Mouse (Mus musculus) limb, embryonic 12.5 days (tissue): Measurements from ENCODE around the gene 1110059G10Rik. TPM values are rescaled to one million over a fixed set of nuclear protein-coding genes. Genes with fewer than 3 reads are reported as not detected.

ENCODE experiments used
- ATAC-seq: fragments of 200-750 bp; cut with Nextera tagmentation; 2 replicates; pipeline ENCODE4 v1.8.0; 2017; ENCODE audit warnings: low read depth, moderate TSS enrichment; ENCODE audit not compliant: insufficient number of reproducible peaks, insufficient read depth, low FRiP score, low TSS enrichment
- H3K27ac ChIP-seq: fragments of 300-500 bp; sonication (generic); 2 replicates; pipeline ENCODE4 v1.5.1; 2016; ENCODE audit warnings: mild to moderate bottlenecking, moderate library complexity
- H3K27me3 ChIP-seq: fragments of 300-500 bp; sonication (generic); 2 replicates; pipeline ENCODE4 v1.6.1; 2016; ENCODE audit warnings: mild to moderate bottlenecking, moderate library complexity
- H3K36me3 ChIP-seq: fragments of 300-500 bp; sonication (generic); 2 replicates; pipeline ENCODE4 v1.6.1; 2016; ENCODE audit warnings: mild to moderate bottlenecking, moderate library complexity
- H3K4me1 ChIP-seq: fragments of 300-500 bp; sonication (generic); replicated peaks from 2 replicates; pipeline ENCODE4 v1.6.1; 2016
- H3K4me2 ChIP-seq: fragments of 300-500 bp; sonication (generic); 2 replicates; pipeline ENCODE4 v1.6.1; 2016; ENCODE audit warnings: mild to moderate bottlenecking, moderate library complexity
- H3K4me3 ChIP-seq: fragments of 300-500 bp; sonication (generic); replicated peaks from 2 replicates; pipeline ENCODE4 v1.5.1; 2016; ENCODE audit warnings: mild to moderate bottlenecking
- H3K9ac ChIP-seq: fragments of 300-500 bp; sonication (generic); replicated peaks from 2 replicates; pipeline ENCODE4 v1.6.1; 2016; ENCODE audit warnings: mild to moderate bottlenecking, moderate library complexity
- H3K9me3 ChIP-seq: fragments of 300-500 bp; sonication (generic); 2 replicates; pipeline ENCODE4 v1.6.1; 2016; ENCODE audit warnings: mild to moderate bottlenecking, moderate library complexity
- WGBS: fragments of 180-500 bp; shearing (Covaris S2); methylation state at CpG from one replicate; pipeline ENCODE4 v1.1.7; 2016; 5-methylcytosine and 5-hydroxymethylcytosine counted together
- polyA plus RNA-seq: library from polyadenylated mRNA; unstranded; fragments of >200 nt; fragmentation: Nextera tagmentation; extraction: Ambion mirVana; gene quantifications from 2 replicates; pipeline ENCODE4 v1.2.1, GENCODE M21; 2016

Gene 1110059G10Rik
- 32.7 and 34.8 TPM in 2 replicates for polyA plus RNA-seq

DNA sequence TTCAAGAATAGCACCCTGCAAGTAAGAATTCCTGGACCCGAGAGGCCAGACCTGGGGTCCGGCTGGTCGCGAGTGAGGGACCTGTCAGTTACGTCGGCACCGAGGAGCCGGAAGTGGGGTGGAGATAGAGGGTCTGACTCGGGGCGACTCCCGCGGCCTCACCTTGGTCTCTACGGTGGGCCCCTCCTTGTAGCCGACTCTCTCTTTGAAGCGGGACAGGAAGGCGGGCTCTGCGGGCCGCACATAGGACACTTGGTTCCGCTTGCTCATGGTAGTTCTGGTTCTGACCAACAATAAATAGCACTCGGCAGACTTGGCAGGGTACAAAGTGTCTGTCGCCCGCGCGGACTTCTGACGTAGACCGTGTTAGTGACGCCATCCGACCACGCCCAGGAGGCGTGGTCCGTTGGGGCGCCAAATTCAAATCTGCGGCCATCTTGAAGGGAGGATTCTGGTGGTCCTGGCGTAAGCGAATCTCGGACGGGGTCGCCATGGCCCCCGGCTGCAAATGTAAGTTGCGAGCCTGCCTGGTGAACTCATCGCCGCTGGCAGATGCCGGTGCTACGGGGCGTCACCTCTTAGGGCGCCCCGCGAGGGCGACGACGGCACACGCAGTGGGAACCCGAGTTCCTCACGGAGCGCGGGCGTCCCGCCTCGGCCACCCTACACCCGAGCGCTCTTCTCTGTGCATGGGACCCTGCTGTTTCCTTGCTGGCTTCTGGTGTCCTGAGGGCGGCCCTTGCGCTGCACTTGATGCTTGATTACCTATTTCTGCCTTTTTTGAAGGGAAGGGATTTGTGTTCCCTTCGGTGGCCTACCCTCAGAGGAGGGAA, at the start of gene 1110059G10Rik, which contains the start of gene Kif15:
1110059G10Rik (minus strand) TSS at position 358 of the 833 bp plus-strand sequence.
Kif15 (plus strand) TSS at position 404 of the 833 bp plus-strand sequence.
- H3K27me3 ChIP-seq = no peaks in the 10 kb centered on the region
- H3K9me3 ChIP-seq = no peaks in the 10 kb centered on the region
- peak within 1 kb of the TSS; percentile 89 for H3K4me3 ChIP-seq
- H3K4me2 ChIP-seq = peak within 1 kb of the TSS; percentile 86
- peak within 1 kb of the TSS; percentile 78 for H3K9ac ChIP-seq
- H3K27ac ChIP-seq = peak within 1 kb of the TSS; percentile 83
- peaks cover 16% of the 10 kb centered on the region for H3K4me1 ChIP-seq
- H3K36me3 ChIP-seq = peaks cover 10% of the 10 kb centered on the region
- ATAC-seq = peak; percentile 95
- under 1% methylated on average over 64 of the region's 64 CpGs for WGBS

DNA sequence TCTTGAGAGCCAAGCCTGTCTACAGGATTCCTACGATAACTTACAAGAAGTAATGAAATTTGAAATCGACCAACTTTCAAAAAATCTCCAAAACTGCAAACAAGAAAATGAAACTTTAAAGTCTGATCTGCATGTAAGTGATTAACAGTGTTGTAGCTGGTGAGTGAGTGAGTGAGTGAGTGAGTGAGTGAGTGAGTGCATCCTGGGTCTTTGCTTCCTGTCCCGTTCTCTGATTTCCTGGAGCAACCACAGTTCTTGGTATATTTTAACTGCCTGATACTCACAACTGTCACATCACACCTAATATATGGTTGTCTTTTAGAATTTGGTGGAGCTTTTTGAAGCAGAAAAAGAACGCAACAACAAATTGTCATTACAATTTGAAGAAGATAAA, 48.4 kb upstream of the 1110059G10Rik start:
- Histone ChIP-seq H3K27ac (no peak overlapping the region), H3K36me3 (peaks cover 79% of the 10 kb centered on the region), H3K4me3 (no peak overlapping the region), H3K4me2 (no peak overlapping the region), H3K27me3 (no peaks in the 10 kb centered on the region), H3K4me1 (no peaks in the 10 kb centered on the region), H3K9me3 (no peaks in the 10 kb centered on the region), H3K9ac (no peak overlapping the region)
- WGBS = 93% methylated on average over 4 of the region's 4 CpGs
- ATAC-seq = no peak

- H3K36me3 ChIP-seq = peaks cover 78% of the 10 kb centered on the region
- no peaks in the 10 kb centered on the region for H3K9me3 ChIP-seq
- no peaks in the 10 kb centered on the region for H3K27me3 ChIP-seq
- no peak for ATAC-seq
- no peak overlapping the region for H3K4me3 ChIP-seq
- H3K9ac ChIP-seq = no peak overlapping the region
- 94% methylated on average over 10 of the region's 10 CpGs for WGBS
- no peak overlapping the region for H3K4me2 ChIP-seq
- no peaks in the 10 kb centered on the region for H3K4me1 ChIP-seq
- H3K27ac ChIP-seq = no peak overlapping the region
Observed at GRCm38 (mm10) chr9:122998406-122999192, 47.8 kb upstream of the 1110059G10Rik start.

DNA sequence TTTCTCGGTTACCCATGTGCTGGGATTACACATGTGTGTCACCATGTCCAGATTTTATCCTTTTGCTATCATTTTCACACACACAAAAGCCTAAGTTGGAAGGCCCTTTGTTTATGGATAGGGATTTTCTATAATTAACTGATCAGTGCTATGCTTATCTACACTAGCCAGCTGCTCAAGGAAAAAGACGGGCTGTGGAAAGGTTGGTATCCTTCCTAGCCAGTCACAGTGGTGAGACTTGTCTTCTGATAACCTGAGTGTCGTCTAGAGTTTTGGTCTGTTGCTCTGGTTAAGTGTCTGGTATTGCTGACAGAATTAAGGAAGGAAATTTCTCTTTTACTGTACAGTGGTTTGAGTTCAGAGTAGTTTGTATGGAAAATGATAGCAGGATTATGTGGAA, 21.9 kb downstream of the 1110059G10Rik start:
- WGBS = 92% methylated on average over 3 of the region's 3 CpGs
- Histone ChIP-seq H3K9me3 (peaks cover 6% of the 10 kb centered on the region; the same call in 1 of the 2 replicates), H3K4me2 (no peak overlapping the region), H3K4me3 (no peak overlapping the region), H3K27ac (no peak overlapping the region), H3K9ac (no peak overlapping the region), H3K36me3 (peaks cover 83% of the 10 kb centered on the region), H3K27me3 (no peaks in the 10 kb centered on the region), H3K4me1 (peaks cover under 1% of the 10 kb centered on the region; the same call in 1 of the 2 replicates)
- ATAC-seq = no peak

GRCm38 (mm10) chr9:122922936-122923381, 27.8 kb downstream of the 1110059G10Rik start, which contains the start of gene Zfp105:
TSS of gene Zfp105 (plus strand) at chr9:122923072.
- peak; percentile 96 for ATAC-seq
- Histone ChIP-seq H3K9me3 (no peaks in the 10 kb centered on the region), H3K4me2 (peak within 1 kb of the TSS; percentile 72), H3K27ac (peak within 1 kb of the TSS; percentile 86), H3K9ac (peak within 1 kb of the TSS; percentile 98), H3K4me3 (peak within 1 kb of the TSS; percentile 84), H3K36me3 (peaks cover 34% of the 10 kb centered on the region), H3K27me3 (no peaks in the 10 kb centered on the region), H3K4me1 (peaks cover 3% of the 10 kb centered on the region; the same call in 1 of the 2 replicates)
- under 1% methylated on average over 43 of the region's 43 CpGs for WGBS

DNA sequence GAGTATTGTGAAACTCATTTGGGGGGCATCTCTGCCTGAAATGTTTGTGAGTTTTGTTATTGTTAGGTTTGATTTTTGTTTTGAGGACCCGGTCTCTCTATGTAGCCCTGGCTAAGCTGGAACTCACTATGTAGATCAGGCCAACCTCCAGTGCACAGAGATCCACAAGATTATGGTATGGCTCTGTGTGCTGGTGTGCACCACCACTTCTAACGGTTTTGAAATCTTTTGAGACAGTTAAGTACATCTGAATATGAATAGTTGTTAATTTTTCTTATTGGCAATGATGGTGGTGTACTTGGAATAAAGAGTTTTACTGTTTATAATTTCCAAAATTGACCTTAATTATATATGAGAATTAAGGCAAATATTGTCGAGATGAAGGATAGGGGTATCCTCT, 28.4 kb downstream of the 1110059G10Rik start:
- ATAC-seq = peak; percentile 42; the same call in 1 of the 2 replicates
- 0 out of 2 replicates have a peak overlapping the region, but pooled peaks have one; percentile 98 for H3K9ac ChIP-seq
- peak overlapping the region; percentile 84 for H3K4me3 ChIP-seq
- no peaks in the 10 kb centered on the region for H3K9me3 ChIP-seq
- WGBS = 20% methylated on average over 3 of the region's 3 CpGs
- peaks cover 3% of the 10 kb centered on the region; the same call in 1 of the 2 replicates for H3K4me1 ChIP-seq
- no peaks in the 10 kb centered on the region for H3K27me3 ChIP-seq
- H3K27ac ChIP-seq = no peak overlapping the region
- H3K36me3 ChIP-seq = peaks cover 28% of the 10 kb centered on the region
- H3K4me2 ChIP-seq = peak overlapping the region; percentile 72

DNA sequence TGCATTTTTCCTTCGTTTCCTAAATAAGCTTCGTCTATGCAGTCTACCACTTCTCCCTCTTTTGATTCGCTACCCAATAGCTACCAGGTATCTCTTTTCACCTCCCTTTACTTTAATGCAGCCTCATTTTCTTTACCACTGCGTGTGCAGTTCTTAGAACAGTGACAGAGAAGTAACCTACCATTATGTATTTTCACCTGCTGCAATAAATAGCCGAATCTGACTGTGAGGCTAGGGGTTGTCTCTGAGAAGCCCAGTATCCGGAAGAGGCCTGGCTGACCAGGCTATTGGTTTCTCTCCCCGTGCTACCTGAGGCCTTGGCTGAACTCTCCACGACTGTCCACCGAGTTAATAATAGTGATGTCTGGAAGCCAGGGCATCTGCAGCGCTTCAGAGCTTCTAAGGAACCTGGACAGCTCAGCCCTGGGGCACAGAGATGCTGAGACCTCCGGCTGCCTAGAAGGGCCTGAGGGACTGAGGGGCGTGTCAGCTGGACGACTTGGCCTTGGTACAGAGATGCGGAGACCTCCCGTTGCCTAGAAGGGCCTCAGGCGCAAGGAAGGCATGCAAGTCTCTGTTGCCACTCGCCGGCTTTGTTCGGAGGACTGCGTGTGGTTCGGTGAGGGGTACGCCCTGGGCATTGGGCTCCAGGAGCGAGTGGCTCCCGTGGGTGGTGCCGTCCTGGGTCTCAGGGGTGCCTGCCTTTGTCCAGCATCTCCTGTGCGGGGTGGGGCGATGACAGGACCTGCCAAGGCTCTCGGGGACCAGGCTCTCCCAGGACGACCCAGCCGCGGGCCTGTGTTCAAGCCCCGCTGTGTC, 47.9 kb downstream of the 1110059G10Rik start:
- peak; percentile 95 for ATAC-seq
- no peaks in the 10 kb centered on the region for H3K4me1 ChIP-seq
- peaks cover 2% of the 10 kb centered on the region; the same call in 1 of the 2 replicates for H3K9me3 ChIP-seq
- peak overlapping the region; percentile 74 for H3K9ac ChIP-seq
- H3K27me3 ChIP-seq = no peaks in the 10 kb centered on the region
- H3K4me2 ChIP-seq = peak overlapping the region; percentile 72
- H3K36me3 ChIP-seq = peaks cover 12% of the 10 kb centered on the region
- peak overlapping the region; percentile 58 for H3K4me3 ChIP-seq
- no peak overlapping the region for H3K27ac ChIP-seq
- WGBS = 16% methylated on average over 32 of the region's 32 CpGs

GRCm38 (mm10) chr9:122901047-122901446, 49.8 kb downstream of the 1110059G10Rik start:
- H3K27ac ChIP-seq = no peak overlapping the region
- no peak overlapping the region for H3K4me3 ChIP-seq
- H3K9ac ChIP-seq = no peak overlapping the region
- H3K27me3 ChIP-seq = no peaks in the 10 kb centered on the region
- H3K36me3 ChIP-seq = peaks cover under 1% of the 10 kb centered on the region
- H3K4me2 ChIP-seq = no peak overlapping the region
- no peaks in the 10 kb centered on the region for H3K4me1 ChIP-seq
- ATAC-seq = no peak
- WGBS = 97% methylated on average over 2 of the region's 2 CpGs
- H3K9me3 ChIP-seq = 0 out of 2 replicates have a peak, but pooled peaks cover under 1% of the 10 kb centered on the region
